Mouse (Mus musculus) megakaryocyte, embryonic 14.5 days (primary cell): ENCODE data around the gene Wnt7a.

ENCODE experiments used
- FLI1 ChIP-seq: IDR thresholded peaks from 2 replicates; pipeline ENCODE4 v1.6.1; 2012; ENCODE audit warnings: low read length, inconsistent platforms, mixed read lengths
- GATA1 ChIP-seq: IDR thresholded peaks from 3 replicates; pipeline ENCODE4 v1.6.1; 2012; ENCODE audit warnings: mixed read lengths, low read length, inconsistent platforms, borderline replicate concordance

DNA sequence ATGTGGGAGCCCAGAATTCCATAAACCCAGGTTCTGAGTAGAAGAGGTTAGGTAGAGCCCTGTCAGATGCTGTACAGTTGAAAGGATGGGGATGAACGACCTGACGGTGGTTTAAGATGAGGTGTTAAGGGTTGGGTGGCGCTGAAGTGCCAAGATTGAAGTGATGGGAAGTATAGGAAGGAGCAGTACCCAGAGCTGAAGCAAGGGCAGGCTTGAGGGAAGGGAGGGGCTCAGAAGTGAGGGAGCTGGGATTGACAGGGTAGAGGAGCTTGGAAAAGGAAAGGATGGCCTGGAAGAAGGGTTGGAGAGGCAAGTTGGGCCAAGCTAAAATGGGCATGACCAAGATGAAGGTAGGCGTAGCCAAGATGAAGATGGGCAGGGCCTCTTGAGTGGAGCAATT is 10.5 kb upstream of the Wnt7a start:
- TF ChIP-seq GATA1 (no peak), FLI1 (no peak)
